Mouse (Mus musculus): ENCODE results near the gene Gtf3a.
"Not testable (repeated sequence)": the region's sequence is repeated elsewhere in the genome, so short reads cannot be mapped to it uniquely, and the experiment has no call there.

The Gtf3a gene

DNA sequence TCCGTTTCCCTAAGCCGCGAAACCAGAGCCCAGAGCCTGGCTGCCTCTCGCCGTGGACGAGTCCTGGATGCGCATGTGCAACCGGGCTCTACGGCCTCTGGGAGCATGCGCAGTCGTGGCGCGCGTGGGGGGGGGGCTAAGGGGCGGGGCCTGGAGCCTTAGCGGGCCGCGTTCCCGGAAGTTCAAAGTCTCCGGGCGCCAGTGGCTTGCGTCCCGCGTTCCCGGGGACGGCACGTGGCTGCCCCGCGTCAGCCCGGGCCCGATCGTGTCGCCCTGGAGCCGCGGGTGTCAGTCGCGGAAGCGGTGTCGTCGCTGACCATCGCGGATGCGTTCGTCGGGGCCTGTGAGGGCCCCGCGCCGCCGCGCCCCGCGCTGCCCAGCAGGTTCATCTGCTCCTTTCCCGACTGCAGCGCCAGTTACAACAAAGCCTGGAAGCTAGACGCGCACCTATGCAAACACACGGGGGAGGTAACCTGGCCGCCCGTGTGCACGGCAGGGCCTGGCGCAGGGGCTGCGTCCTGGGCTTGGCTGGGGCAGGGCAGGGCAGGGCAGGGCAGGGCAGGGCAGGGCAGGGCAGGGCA, at the start of gene Gtf3a:
TSS of gene Gtf3a (plus strand) at position 150 of the 581 bp plus-strand sequence.
- DNase-seq, result peak; percentile 70

DNA sequence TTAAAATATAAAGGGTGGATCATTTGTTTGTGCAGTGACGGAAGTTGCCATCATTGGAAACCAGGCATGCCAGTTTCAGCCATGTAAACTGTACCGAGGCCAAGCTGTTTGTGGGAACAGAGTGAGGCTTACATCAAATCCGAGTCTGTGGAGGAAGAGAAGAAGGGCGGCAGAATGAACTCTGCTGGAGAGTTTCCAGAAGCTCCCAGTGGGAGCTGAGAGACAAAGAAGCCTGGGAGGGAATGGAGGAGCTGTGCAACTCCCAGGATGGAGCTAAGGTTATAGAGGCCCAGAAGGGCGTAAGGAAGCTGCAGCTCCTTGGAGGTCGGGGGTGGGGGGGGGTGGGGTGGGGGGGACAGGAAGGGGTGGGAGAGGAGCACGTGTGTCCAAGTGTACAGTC, 48.1 kb upstream of the Gtf3a start:
- no peak for DNase-seq

- no peak for DNase-seq
Observed at GRCm38 (mm10) chr5:146901501-146901900, 47.0 kb upstream of the Gtf3a start.

GRCm38 (mm10) chr5:146904404-146904803, 44.1 kb upstream of the Gtf3a start:
- peak; percentile 75 for DNase-seq

GRCm38 (mm10) chr5:146905486-146906172, 42.8 kb upstream of the Gtf3a start:
- DNase-seq, result peak; percentile 31

- no peak for DNase-seq
Observed at GRCm38 (mm10) chr5:146907533-146907932, 40.9 kb upstream of the Gtf3a start.

GRCm38 (mm10) chr5:146908629-146909028, 39.8 kb upstream of the Gtf3a start:
- DNase-seq, result no peak

DNA sequence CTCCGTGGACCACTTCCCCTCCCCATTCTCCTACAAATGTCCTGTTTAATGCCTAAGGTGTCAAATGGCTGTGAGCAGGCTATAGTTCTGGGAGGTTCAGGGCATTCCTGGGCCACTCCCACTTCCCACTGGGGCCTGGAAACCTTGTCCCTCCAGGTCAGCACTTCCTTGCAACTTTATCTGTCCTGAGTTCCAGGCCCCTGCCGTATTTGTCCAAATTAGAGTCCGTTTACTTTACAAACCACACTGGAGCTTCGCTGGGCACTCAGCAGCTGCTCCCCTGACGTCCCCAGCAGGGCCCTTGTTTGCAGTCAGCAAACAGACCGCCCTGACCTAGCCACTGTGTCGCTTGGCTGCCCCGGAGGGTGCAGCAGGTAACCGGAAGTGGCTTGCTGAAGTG, 36.3 kb upstream of the Gtf3a start:
- no peak for DNase-seq

DNA sequence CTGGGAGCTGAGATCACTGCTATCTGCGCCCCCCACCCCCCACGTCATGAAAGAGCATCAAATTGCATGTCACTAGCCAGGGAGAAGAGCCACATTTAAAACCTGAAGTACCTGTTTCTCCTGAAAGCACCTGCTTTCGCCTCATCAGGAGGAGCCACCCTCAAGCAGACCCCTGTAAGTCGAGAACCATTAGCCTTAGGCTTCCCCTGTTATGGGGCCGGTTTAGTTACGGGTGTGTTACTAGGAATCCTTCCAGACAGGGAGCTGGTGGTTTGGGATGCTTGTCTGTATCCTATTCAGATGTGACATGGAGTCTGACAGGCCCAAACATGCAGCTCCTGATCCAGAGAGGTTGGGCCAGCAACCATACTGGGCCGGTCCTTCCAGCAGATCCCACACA, 35.1 kb upstream of the Gtf3a start:
- no peak for DNase-seq

- DNase-seq, result peak; percentile 31
Observed at GRCm38 (mm10) chr5:146914088-146914766, 34.2 kb upstream of the Gtf3a start.

GRCm38 (mm10) chr5:146916273-146916672, 32.2 kb upstream of the Gtf3a start:
- no peak for DNase-seq

GRCm38 (mm10) chr5:146916806-146917205, 31.7 kb upstream of the Gtf3a start:
- no peak for DNase-seq

- not testable (repeated sequence) for DNase-seq
Observed at GRCm38 (mm10) chr5:146917357-146917756, 31.1 kb upstream of the Gtf3a start.

DNA sequence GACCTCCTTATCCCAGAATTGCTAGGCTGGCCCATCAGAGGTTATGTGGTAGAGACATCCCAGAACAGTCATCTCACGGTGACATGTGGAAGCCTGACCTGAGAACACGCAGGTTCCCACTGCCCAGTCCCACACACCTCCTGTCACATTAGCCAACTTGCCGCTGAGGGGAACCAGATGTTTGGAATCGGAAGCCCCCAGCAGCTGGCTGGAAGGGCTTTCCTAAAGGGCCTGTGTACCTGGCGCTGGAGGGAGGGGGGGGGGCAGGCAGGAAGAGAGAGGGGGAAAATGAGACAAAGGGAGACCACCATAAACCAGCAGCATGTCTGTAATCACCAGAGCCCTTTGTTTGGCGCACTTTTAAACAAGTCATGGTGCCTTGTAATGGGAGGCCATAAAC, 28.6 kb upstream of the Gtf3a start:
- no peak for DNase-seq

GRCm38 (mm10) chr5:146920314-146921161, 27.9 kb upstream of the Gtf3a start:
- no peak for DNase-seq

GRCm38 (mm10) chr5:146921224-146921623, 27.2 kb upstream of the Gtf3a start:
- DNase-seq, result no peak

GRCm38 (mm10) chr5:146923547-146923946, 24.9 kb upstream of the Gtf3a start:
- DNase-seq, result no peak

DNA sequence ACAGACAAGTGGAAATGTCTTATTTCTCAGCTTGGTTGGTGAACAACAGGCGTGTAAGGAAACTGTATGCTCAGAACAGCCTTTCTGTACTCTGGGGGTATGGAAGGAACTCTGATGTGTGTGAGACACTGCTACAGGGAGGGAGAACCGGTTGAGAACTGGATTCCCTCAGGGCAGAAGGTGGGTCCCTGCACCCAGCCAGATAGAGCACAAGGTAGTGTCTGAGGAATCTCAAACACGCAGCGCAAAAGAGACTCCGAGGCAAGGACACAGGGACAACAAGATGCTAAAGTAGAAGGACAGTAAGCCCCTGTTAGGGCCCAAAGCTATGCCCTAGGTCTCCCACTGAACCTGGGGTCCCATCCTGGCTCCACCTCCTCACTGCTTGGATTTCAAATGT, 21.8 kb upstream of the Gtf3a start:
- no peak for DNase-seq

- DNase-seq, result no peak
Observed at GRCm38 (mm10) chr5:146931422-146931821, 17.0 kb upstream of the Gtf3a start.

DNA sequence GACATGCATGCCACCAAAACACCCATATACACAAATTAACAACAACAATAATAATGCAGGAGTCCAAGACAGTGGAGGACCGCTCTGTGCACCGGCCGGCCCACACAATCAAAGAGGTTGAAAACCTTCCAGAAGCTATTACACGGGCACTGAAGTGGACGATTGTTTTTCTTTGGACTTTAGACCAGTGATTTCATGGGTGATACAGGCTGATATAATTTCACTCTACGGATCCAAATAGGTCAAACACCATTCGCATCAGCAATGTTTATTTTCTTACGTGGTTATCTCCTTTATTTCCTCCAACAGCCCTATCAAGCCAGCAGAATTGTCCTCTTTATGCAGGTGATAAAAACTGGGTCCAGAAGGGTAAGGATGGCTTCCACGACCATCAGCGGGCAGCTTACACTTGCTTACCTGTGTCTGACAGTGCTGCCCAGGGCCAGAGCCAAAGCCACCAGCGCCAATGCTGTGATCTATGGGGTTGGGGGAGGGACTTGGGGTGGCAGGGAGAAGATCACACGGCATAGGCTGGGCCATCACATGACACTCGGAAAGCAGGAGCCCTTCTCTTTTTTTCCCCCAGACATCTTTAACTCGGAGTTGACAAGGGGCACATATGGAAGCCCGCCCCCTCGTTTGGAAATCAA, 16.4 kb upstream of the Gtf3a start:
- DNase-seq, result no peak

- no peak for DNase-seq
Observed at GRCm38 (mm10) chr5:146933466-146933865, 15.0 kb upstream of the Gtf3a start.
